Mouse (Mus musculus) liver, embryonic 16.5 days (tissue): ENCODE results near the gene Plekhg4. TPM values are rescaled to one million over a fixed set of nuclear protein-coding genes. Genes with fewer than 3 reads are reported as not detected.

Experiments used
- ATAC-seq: fragments of 200-750 bp; cut with Nextera tagmentation; 2 replicates; pipeline ENCODE4 v1.8.0; 2017; ENCODE audit warnings: low read depth, mild to moderate bottlenecking, moderate number of reproducible peaks, moderate library complexity
- H3K27ac ChIP-seq: fragments of 300-500 bp; sonication (generic); 2 replicates; pipeline ENCODE4 v1.5.1; 2014; ENCODE audit warnings: mild to moderate bottlenecking, low read length
- H3K27me3 ChIP-seq: fragments of 300-500 bp; sonication (generic); 2 replicates; pipeline ENCODE4 v1.6.1; 2014; ENCODE audit warnings: low read depth, low read length, mixed read lengths; ENCODE audit not compliant: control insufficient read depth, insufficient read depth
- H3K36me3 ChIP-seq: fragments of 300-500 bp; sonication (generic); 2 replicates; pipeline ENCODE4 v1.6.1; 2014; ENCODE audit warnings: mild to moderate bottlenecking; ENCODE audit not compliant: control insufficient read depth, insufficient read depth
- H3K4me1 ChIP-seq: fragments of 300-500 bp; sonication (generic); 2 replicates; pipeline ENCODE4 v1.6.1; 2014; ENCODE audit warnings: low read depth, low read length, mixed read lengths; ENCODE audit not compliant: control insufficient read depth
- H3K4me2 ChIP-seq: fragments of 300-500 bp; sonication (generic); 2 replicates; pipeline ENCODE4 v1.6.1; 2014; ENCODE audit warnings: low read depth, low read length, mixed read lengths
- H3K4me3 ChIP-seq: fragments of 300-500 bp; sonication (generic); 2 replicates; pipeline ENCODE4 v1.5.1; 2014; ENCODE audit warnings: low read depth, mild to moderate bottlenecking, low read length
- H3K9ac ChIP-seq: fragments of 300-500 bp; sonication (generic); 2 replicates; pipeline ENCODE4 v1.6.1; 2014; ENCODE audit warnings: low read depth, low read length
- H3K9me3 ChIP-seq: fragments of 300-500 bp; sonication (generic); replicated peaks from 2 replicates; pipeline ENCODE4 v1.6.1; 2016; ENCODE audit warnings: low read length; ENCODE audit not compliant: control insufficient read depth
- WGBS: fragments of 180-500 bp; shearing (Covaris S2); extraction: QIAGEN DNeasy Blood & Tissue Kit; methylation state at CpG from one replicate; pipeline ENCODE4 v1.1.7; 2014; ENCODE audit not compliant: insufficient replicate concordance; 5-methylcytosine and 5-hydroxymethylcytosine counted together
- polyA plus RNA-seq: library from polyadenylated mRNA; unstranded; fragments of >200 nt; fragmentation: Nextera tagmentation; extraction: Ambion mirVana; gene quantifications from 2 replicates; pipeline ENCODE4 v1.2.1, GENCODE M21; 2015

Plekhg4 gene
- polyA plus RNA-seq, 1 experiment from 2014 or later, result not detected

GRCm38 (mm10) chr8:105408331-105408730, 35.3 kb downstream of the Plekhg4 start:
- Histone ChIP-seq H3K9me3 (no peaks in the 10 kb centered on the region), H3K27ac (no peak overlapping the region), H3K36me3 (no peaks in the 10 kb centered on the region), H3K4me1 (peaks cover 2% of the 10 kb centered on the region; the same call in 1 of the 2 replicates), H3K4me2 (no peak overlapping the region), H3K27me3 (peaks cover 10% of the 10 kb centered on the region), H3K4me3 (no peak overlapping the region), H3K9ac (no peak overlapping the region)
- 53% methylated on average over 7 of the region's 7 CpGs for WGBS
- ATAC-seq, result no peak

GRCm38 (mm10) chr8:105409947-105410346, 36.9 kb downstream of the Plekhg4 start:
- Histone ChIP-seq H3K4me3 (no peak overlapping the region), H3K27me3 (peaks cover 22% of the 10 kb centered on the region)
- 91% methylated on average over 6 of the region's 6 CpGs for WGBS

GRCm38 (mm10) chr8:105413391-105413790, 40.3 kb downstream of the Plekhg4 start, which contains the start of the genes Kctd19 and Lrrc36:
Gene Kctd19 (minus strand): TSS chr8:105413502.
Gene Lrrc36 (plus strand): TSS chr8:105413571.
- H3K4me2 ChIP-seq, result peak within 1 kb of the TSS; percentile 43
- H3K9me3 ChIP-seq, result no peaks in the 10 kb centered on the region
- peak; percentile 60 for ATAC-seq
- peak within 1 kb of the TSS; percentile 4 for H3K4me3 ChIP-seq
- H3K4me1 ChIP-seq, result peaks cover 4% of the 10 kb centered on the region; the same call in 1 of the 2 replicates
- H3K36me3 ChIP-seq, result no peaks in the 10 kb centered on the region
- 2% methylated on average over 34 of the region's 34 CpGs for WGBS
- H3K27ac ChIP-seq, result no peak within 1 kb of the TSS
- no peak within 1 kb of the TSS for H3K9ac ChIP-seq
- H3K27me3 ChIP-seq, result peaks cover 28% of the 10 kb centered on the region

More at GRCm38 (mm10) chr8:105409947-105410346, 36.9 kb downstream of the Plekhg4 start:
- Histone ChIP-seq H3K4me2 (no peak overlapping the region), H3K36me3 (no peaks in the 10 kb centered on the region), H3K9ac (no peak overlapping the region), H3K4me1 (peaks cover 4% of the 10 kb centered on the region; the same call in 1 of the 2 replicates), H3K27ac (no peak overlapping the region), H3K9me3 (no peaks in the 10 kb centered on the region)
- ATAC-seq, result no peak

GRCm38 (mm10) chr8:105418992-105419391, 45.9 kb downstream of the Plekhg4 start:
- Histone ChIP-seq H3K27me3 (peaks cover 12% of the 10 kb centered on the region), H3K27ac (no peak overlapping the region), H3K4me2 (no peak overlapping the region), H3K9ac (no peak overlapping the region), H3K4me1 (no peaks in the 10 kb centered on the region), H3K36me3 (no peaks in the 10 kb centered on the region), H3K4me3 (no peak overlapping the region), H3K9me3 (no peaks in the 10 kb centered on the region)
- 66% methylated on average over 2 of the region's 2 CpGs for WGBS
- ATAC-seq, result no peak

- H3K4me1 ChIP-seq, result no peaks in the 10 kb centered on the region
- no peak overlapping the region for H3K4me2 ChIP-seq
- no peaks in the 10 kb centered on the region for H3K36me3 ChIP-seq
- WGBS, result 79% methylated on average over 4 of the region's 4 CpGs
- no peak overlapping the region for H3K4me3 ChIP-seq
- ATAC-seq, result no peak
- H3K27ac ChIP-seq, result no peak overlapping the region
- H3K9ac ChIP-seq, result no peak overlapping the region
- H3K9me3 ChIP-seq, result no peaks in the 10 kb centered on the region
- peaks cover 5% of the 10 kb centered on the region; the same call in 1 of the 2 replicates for H3K27me3 ChIP-seq
Observed at GRCm38 (mm10) chr8:105419800-105420199, 46.7 kb downstream of the Plekhg4 start.

- Histone ChIP-seq H3K27me3 (peaks cover 3% of the 10 kb centered on the region; the same call in 1 of the 2 replicates), H3K4me2 (no peak overlapping the region), H3K9ac (no peak overlapping the region), H3K36me3 (no peaks in the 10 kb centered on the region), H3K9me3 (no peaks in the 10 kb centered on the region), H3K4me1 (no peaks in the 10 kb centered on the region), H3K27ac (no peak overlapping the region), H3K4me3 (no peak overlapping the region)
- no peak for ATAC-seq
- WGBS, result 50% methylated on average over 1 of the region's 1 CpGs
Observed at GRCm38 (mm10) chr8:105422006-105422405, 48.9 kb downstream of the Plekhg4 start.

- Histone ChIP-seq H3K9ac (no peak overlapping the region), H3K4me1 (no peaks in the 10 kb centered on the region), H3K9me3 (no peaks in the 10 kb centered on the region), H3K36me3 (no peaks in the 10 kb centered on the region), H3K27me3 (no peaks in the 10 kb centered on the region), H3K4me3 (no peak overlapping the region), H3K4me2 (no peak overlapping the region), H3K27ac (no peak overlapping the region)
- WGBS, result 31% methylated on average over 6 of the region's 6 CpGs
- no peak for ATAC-seq
Observed at GRCm38 (mm10) chr8:105426878-105427277, 53.8 kb downstream of the Plekhg4 start.

- WGBS, result 52% methylated on average over 7 of the region's 7 CpGs
- Histone ChIP-seq H3K36me3 (no peaks in the 10 kb centered on the region), H3K4me1 (no peaks in the 10 kb centered on the region), H3K4me2 (no peak overlapping the region), H3K9ac (no peak overlapping the region), H3K9me3 (no peaks in the 10 kb centered on the region), H3K4me3 (no peak overlapping the region), H3K27ac (no peak overlapping the region), H3K27me3 (peaks cover 6% of the 10 kb centered on the region; the same call in 1 of the 2 replicates)
- ATAC-seq, result no peak
Observed at GRCm38 (mm10) chr8:105431743-105432515, 58.9 kb downstream of the Plekhg4 start.
